Mouse (Mus musculus) hindbrain, embryonic 14.5 days (tissue): ENCODE results near the gene Dcst1. TPM values are rescaled to one million over a fixed set of nuclear protein-coding genes. Genes with fewer than 3 reads are reported as not detected.

Source experiments
- ATAC-seq: fragments of 200-750 bp; cut with Nextera tagmentation; 2 replicates; pipeline ENCODE4 v1.8.0; 2017; ENCODE audit warnings: moderate number of reproducible peaks, mild to moderate bottlenecking, moderate TSS enrichment, moderate library complexity; ENCODE audit not compliant: low FRiP score
- DNase-seq: peaks from one replicate; pipeline ENCODE4 v3.0.0-alpha.2; 2015; ENCODE audit warnings: low spot score
- H3K27ac ChIP-seq: fragments of 300-500 bp; sonication (generic); 2 replicates; pipeline ENCODE4 v1.5.1; 2014; ENCODE audit warnings: mild to moderate bottlenecking, moderate library complexity
- H3K27me3 ChIP-seq: fragments of 300-500 bp; sonication (generic); 2 replicates; pipeline ENCODE4 v1.6.1; 2014; ENCODE audit warnings: mild to moderate bottlenecking, low read length, mixed read lengths; ENCODE audit not compliant: control insufficient read depth, insufficient read depth
- H3K36me3 ChIP-seq: fragments of 300-500 bp; sonication (generic); replicated peaks from 2 replicates; pipeline ENCODE4 v1.6.1; 2014; ENCODE audit not compliant: control insufficient read depth, insufficient read depth
- H3K4me1 ChIP-seq: fragments of 300-500 bp; sonication (generic); replicated peaks from 2 replicates; pipeline ENCODE4 v1.6.1; 2014; ENCODE audit warnings: antibody characterized with exemption, low read length, mixed read lengths; ENCODE audit not compliant: control insufficient read depth, insufficient read depth
- H3K4me2 ChIP-seq: fragments of 300-500 bp; sonication (generic); replicated peaks from 2 replicates; pipeline ENCODE4 v1.6.1; 2014; ENCODE audit warnings: mild to moderate bottlenecking, moderate library complexity
- H3K4me3 ChIP-seq: fragments of 300-500 bp; sonication (generic); replicated peaks from 2 replicates; pipeline ENCODE4 v1.5.1; 2014; ENCODE audit warnings: mild to moderate bottlenecking, low read length
- H3K9ac ChIP-seq: fragments of 300-500 bp; sonication (generic); 2 replicates; pipeline ENCODE4 v1.6.1; 2014
- H3K9me3 ChIP-seq: fragments of 300-500 bp; sonication (generic); 2 replicates; pipeline ENCODE4 v1.6.1; 2016; ENCODE audit warnings: low read length; ENCODE audit not compliant: control insufficient read depth
- WGBS: fragments of 180-500 bp; shearing (Covaris S2); extraction: QIAGEN DNeasy Blood & Tissue Kit; methylation state at CpG from one replicate; pipeline ENCODE4 v1.1.7; 2014; 5-methylcytosine and 5-hydroxymethylcytosine counted together
- polyA plus RNA-seq: library from polyadenylated mRNA; unstranded; fragments of >200 nt; fragmentation: Nextera tagmentation; extraction: Ambion mirVana; gene quantifications from 2 replicates; pipeline ENCODE4 v1.2.1, GENCODE M21; 2014

Gene Dcst1
- polyA plus RNA-seq, 1 experiment from 2014 or later, result 0.43 TPM

GRCm38 (mm10) chr3:89314791-89315190 lies 50.3 kb downstream of the Dcst1 start:
- Histone ChIP-seq H3K9ac (no peak overlapping the region), H3K36me3 (peaks cover 30% of the 10 kb centered on the region), H3K27ac (no peak overlapping the region), H3K9me3 (no peaks in the 10 kb centered on the region), H3K27me3 (peaks cover 12% of the 10 kb centered on the region; the same call in 1 of the 2 replicates), H3K4me2 (no peak overlapping the region), H3K4me3 (no peak overlapping the region), H3K4me1 (peaks cover 24% of the 10 kb centered on the region; the same call in 1 of the 2 replicates)
- WGBS, result 45% methylated on average over 2 of the region's 2 CpGs
- no peak for DNase-seq
- no peak for ATAC-seq

GRCm38 (mm10) chr3:89314340-89314739 lies 50.7 kb downstream of the Dcst1 start:
- Histone ChIP-seq H3K4me1 (peaks cover 20% of the 10 kb centered on the region; the same call in 1 of the 2 replicates), H3K27ac (no peak overlapping the region), H3K4me2 (no peak overlapping the region), H3K9me3 (no peaks in the 10 kb centered on the region), H3K4me3 (no peak overlapping the region), H3K36me3 (peaks cover 30% of the 10 kb centered on the region), H3K9ac (no peak overlapping the region), H3K27me3 (peaks cover 12% of the 10 kb centered on the region; the same call in 1 of the 2 replicates)
- ATAC-seq, result no peak
- WGBS, result 68% methylated on average over 5 of the region's 5 CpGs
- no peak for DNase-seq

GRCm38 (mm10) chr3:89308089-89308488 lies 57.0 kb downstream of the Dcst1 start:
- ATAC-seq, result peak; percentile 84
- H3K9ac ChIP-seq, result no peak overlapping the region

GRCm38 (mm10) chr3:89305551-89306325 lies 59.3 kb downstream of the Dcst1 start:
- Histone ChIP-seq H3K9ac (no peak overlapping the region), H3K4me3 (no peak overlapping the region), H3K27me3 (no peaks in the 10 kb centered on the region), H3K4me2 (no peak overlapping the region), H3K4me1 (no peaks in the 10 kb centered on the region), H3K27ac (no peak overlapping the region), H3K36me3 (no peaks in the 10 kb centered on the region), H3K9me3 (no peaks in the 10 kb centered on the region)
- no peak for DNase-seq
- ATAC-seq, result no peak
- WGBS, result 80% methylated on average over 8 of the region's 8 CpGs

More at GRCm38 (mm10) chr3:89308089-89308488, 57.0 kb downstream of the Dcst1 start:
- H3K4me1 ChIP-seq, result no peaks in the 10 kb centered on the region
- H3K4me3 ChIP-seq, result no peak overlapping the region
- H3K27ac ChIP-seq, result no peak overlapping the region
- peaks cover 5% of the 10 kb centered on the region; the same call in 1 of the 2 replicates for H3K36me3 ChIP-seq
- no peak overlapping the region for H3K4me2 ChIP-seq
- H3K9me3 ChIP-seq, result no peaks in the 10 kb centered on the region
- H3K27me3 ChIP-seq, result no peaks in the 10 kb centered on the region
- DNase-seq, result peak; percentile 85
- WGBS, result 4% methylated on average over 9 of the region's 9 CpGs

GRCm38 (mm10) chr3:89305105-89305504 lies 59.9 kb downstream of the Dcst1 start:
- Histone ChIP-seq H3K4me3 (no peak overlapping the region), H3K4me2 (no peak overlapping the region), H3K9ac (no peak overlapping the region), H3K27ac (no peak overlapping the region), H3K36me3 (no peaks in the 10 kb centered on the region), H3K9me3 (no peaks in the 10 kb centered on the region), H3K27me3 (peaks cover 5% of the 10 kb centered on the region; the same call in 1 of the 2 replicates), H3K4me1 (no peaks in the 10 kb centered on the region)
- DNase-seq (no peak), ATAC-seq (no peak)
- 78% methylated on average over 4 of the region's 4 CpGs for WGBS

- Histone ChIP-seq H3K9me3 (no peaks in the 10 kb centered on the region), H3K36me3 (no peaks in the 10 kb centered on the region), H3K27me3 (peaks cover 7% of the 10 kb centered on the region; the same call in 1 of the 2 replicates), H3K9ac (no peak overlapping the region), H3K4me1 (no peaks in the 10 kb centered on the region), H3K27ac (no peak overlapping the region), H3K4me3 (no peak overlapping the region), H3K4me2 (no peak overlapping the region)
- ATAC-seq, result no peak
- no peak for DNase-seq
- WGBS, result 58% methylated on average over 6 of the region's 6 CpGs
These were observed 60.6 kb downstream of the Dcst1 start for GRCm38 (mm10) chr3:89304440-89304839.

GRCm38 (mm10) chr3:89300514-89300913 lies 64.5 kb downstream of the Dcst1 start:
- H3K4me1 ChIP-seq, result no peaks in the 10 kb centered on the region
- H3K27ac ChIP-seq, result no peak overlapping the region
- DNase-seq (no peak), ATAC-seq (no peak)
- no peak overlapping the region for H3K4me3 ChIP-seq
- 65% methylated on average over 2 of the region's 2 CpGs for WGBS
- peaks cover 7% of the 10 kb centered on the region; the same call in 1 of the 2 replicates for H3K27me3 ChIP-seq
- no peak overlapping the region for H3K4me2 ChIP-seq
- H3K9me3 ChIP-seq, result no peaks in the 10 kb centered on the region
- no peaks in the 10 kb centered on the region for H3K36me3 ChIP-seq
- H3K9ac ChIP-seq, result no peak overlapping the region

Other genes with a start within 250 kb of the Dcst1 start
- 0.11 TPM in 1 of 2 replicates, not detected in the other for gene Pklr, start 229.1 kb downstream of the Dcst1 start, polyA plus RNA-seq
- gene Hcn3, start 205.1 kb downstream of the Dcst1 start, polyA plus RNA-seq, result 29.9 and 36.8 TPM in 2 replicates
- 19.0 and 19.2 TPM in 2 replicates for gene Clk2, start 200.5 kb downstream of the Dcst1 start, polyA plus RNA-seq
- 128 and 134 TPM in 2 replicates for gene Scamp3, start 187.8 kb downstream of the Dcst1 start, polyA plus RNA-seq
- gene Fam189b, start 182.1 kb downstream of the Dcst1 start, polyA plus RNA-seq, result 32.9 and 33.3 TPM in 2 replicates
- 45.7 and 48.8 TPM in 2 replicates for gene Gba, start 162.3 kb downstream of the Dcst1 start, polyA plus RNA-seq
- 29.0 and 31.0 TPM in 2 replicates for gene Thbs3, start 150.1 kb downstream of the Dcst1 start, polyA plus RNA-seq
- gene Mtx1, start 138.2 kb downstream of the Dcst1 start, polyA plus RNA-seq, result 144 and 148 TPM in 2 replicates
- 0.47 and 0.52 TPM in 2 replicates for gene Muc1, start 136.2 kb downstream of the Dcst1 start, polyA plus RNA-seq
- 209 and 224 TPM in 2 replicates for gene Krtcap2, start 119.3 kb downstream of the Dcst1 start, polyA plus RNA-seq
- gene Trim46, start 118.9 kb downstream of the Dcst1 start, polyA plus RNA-seq, result 65.8 and 66.5 TPM in 2 replicates
- 80.7 and 94.4 TPM in 2 replicates for gene Dpm3, start 105.9 kb downstream of the Dcst1 start, polyA plus RNA-seq
- 36.0 and 38.8 TPM in 2 replicates for gene Slc50a1, start 94.7 kb downstream of the Dcst1 start, polyA plus RNA-seq
- gene Efna1, start 84.1 kb downstream of the Dcst1 start, polyA plus RNA-seq, result 9.4 and 10.8 TPM in 2 replicates
- 62.5 and 70.3 TPM in 2 replicates for gene Efna3, start 42.3 kb downstream of the Dcst1 start, polyA plus RNA-seq
- 4.4 and 4.9 TPM in 2 replicates for gene Efna4, start 27.2 kb downstream of the Dcst1 start, polyA plus RNA-seq
- 40.8 and 44.0 TPM in 2 replicates for gene Adam15, start 15.3 kb downstream of the Dcst1 start, polyA plus RNA-seq
- gene Dcst2, start 3.3 kb downstream of the Dcst1 start, polyA plus RNA-seq, result 0.12 and 0.21 TPM in 2 replicates
- gene Zbtb7b, start 29.5 kb upstream of the Dcst1 start, polyA plus RNA-seq, result 0.46 and 1.1 TPM in 2 replicates
- not detected in 2 replicates for gene Lenep, start 37.5 kb upstream of the Dcst1 start, polyA plus RNA-seq
- gene Flad1, start 46.6 kb upstream of the Dcst1 start, polyA plus RNA-seq, result 30.8 and 33.4 TPM in 2 replicates
- 94.0 and 99.4 TPM in 2 replicates for gene Cks1b, start 53.1 kb upstream of the Dcst1 start, polyA plus RNA-seq
- gene Shc1, start 53.2 kb upstream of the Dcst1 start, polyA plus RNA-seq, result 12.1 and 13.9 TPM in 2 replicates
- gene Pygo2, start 65.0 kb upstream of the Dcst1 start, polyA plus RNA-seq, result 47.1 and 50.6 TPM in 2 replicates
- 9.8 and 12.8 TPM in 2 replicates for gene Pbxip1, start 71.5 kb upstream of the Dcst1 start, polyA plus RNA-seq
- gene Pmvk, start 89.3 kb upstream of the Dcst1 start, polyA plus RNA-seq, result 117 and 121 TPM in 2 replicates
- gene Kcnn3, start 154.9 kb upstream of the Dcst1 start, polyA plus RNA-seq, result 7.3 and 7.7 TPM in 2 replicates